Mouse (Mus musculus) lung, postnatal 0 days (tissue): ENCODE data around the gene Shtn1. TPM values are rescaled to one million over a fixed set of nuclear protein-coding genes. Genes with fewer than 3 reads are reported as not detected.

Experiments
- ATAC-seq: fragments of 200-750 bp; cut with Nextera tagmentation; 2 replicates; pipeline ENCODE4 v1.8.0; 2017; ENCODE audit warnings: moderate library complexity
- DNase-seq: peaks from one replicate; pipeline ENCODE4 v3.0.0-alpha.2; 2016; ENCODE audit warnings: low spot score
- H3K27ac ChIP-seq: fragments of 300-500 bp; sonication (generic); 2 replicates; pipeline ENCODE4 v1.5.1; 2014; ENCODE audit warnings: antibody characterized with exemption, mild to moderate bottlenecking, low read length, mixed read lengths
- H3K27me3 ChIP-seq: fragments of 300-500 bp; sonication (generic); replicated peaks from 2 replicates; pipeline ENCODE4 v1.6.1; 2014; ENCODE audit warnings: low read length, mixed read lengths; ENCODE audit not compliant: insufficient read depth
- H3K36me3 ChIP-seq: fragments of 300-500 bp; sonication (generic); 2 replicates; pipeline ENCODE4 v1.6.1; 2014; ENCODE audit warnings: low read length, mixed read lengths; ENCODE audit not compliant: insufficient read depth
- H3K4me1 ChIP-seq: fragments of 300-500 bp; sonication (generic); 2 replicates; pipeline ENCODE4 v1.6.1; 2014; ENCODE audit warnings: antibody characterized with exemption, low read depth, low read length, mixed read lengths; ENCODE audit not compliant: insufficient read depth
- H3K4me2 ChIP-seq: fragments of 300-500 bp; sonication (generic); replicated peaks from 2 replicates; pipeline ENCODE4 v1.6.1; 2014; ENCODE audit warnings: low read depth, mild to moderate bottlenecking, low read length, moderate library complexity, mixed read lengths
- H3K4me3 ChIP-seq: fragments of 300-500 bp; sonication (generic); 2 replicates; pipeline ENCODE4 v1.5.1; 2014; ENCODE audit warnings: low read depth, low read length
- H3K9ac ChIP-seq: fragments of 300-500 bp; sonication (generic); replicated peaks from 2 replicates; pipeline ENCODE4 v1.6.1; 2014; ENCODE audit warnings: low read depth, mild to moderate bottlenecking
- H3K9me3 ChIP-seq: fragments of 300-500 bp; sonication (generic); 2 replicates; pipeline ENCODE4 v1.6.1; 2016; ENCODE audit warnings: low read length, mixed read lengths
- CTCF ChIP-seq: IDR thresholded peaks from 2 replicates; pipeline ENCODE4 v1.5.1; 2016; ENCODE audit warnings: antibody characterized with exemption, mild to moderate bottlenecking
- EP300 ChIP-seq: IDR thresholded peaks from 2 replicates; pipeline ENCODE4 v1.6.1; 2016; ENCODE audit warnings: antibody characterized with exemption, mild to moderate bottlenecking, control low read depth
- WGBS: fragments of 180-500 bp; shearing (Covaris S2); extraction: QIAGEN DNeasy Blood & Tissue Kit; methylation state at CpG from one replicate; pipeline ENCODE4 v1.1.7; 2014; 5-methylcytosine and 5-hydroxymethylcytosine counted together
- polyA plus RNA-seq: library from polyadenylated mRNA; unstranded; fragments of >200 nt; fragmentation: Nextera tagmentation; extraction: Ambion mirVana; gene quantifications from 2 replicates; pipeline ENCODE4 v1.2.1, GENCODE M21; 2015

Shtn1 gene
- polyA plus RNA-seq, 1 experiment from 2014 or later: 8.8 TPM

- Histone ChIP-seq H3K27me3 (no peaks in the 10 kb centered on the region), H3K9me3 (no peaks in the 10 kb centered on the region), H3K27ac (no peak overlapping the region), H3K9ac (no peak overlapping the region), H3K4me2 (no peak overlapping the region), H3K4me3 (no peak overlapping the region), H3K36me3 (no peaks in the 10 kb centered on the region), H3K4me1 (no peaks in the 10 kb centered on the region)
- DNase-seq: no peak
- no peak for TF ChIP-seq CTCF
- no peak for TF ChIP-seq EP300
- WGBS: 91% methylated on average over 8 of the region's 8 CpGs
- no peak for ATAC-seq
Measured at GRCm38 (mm10) chr19:58974126-58974525, 101.8 kb downstream of the Shtn1 start.

- Histone ChIP-seq H3K4me3 (no peak overlapping the region), H3K4me2 (no peak overlapping the region), H3K9me3 (no peaks in the 10 kb centered on the region), H3K27ac (no peak overlapping the region), H3K36me3 (no peaks in the 10 kb centered on the region), H3K27me3 (no peaks in the 10 kb centered on the region; the same call in 1 of the 2 replicates), H3K9ac (no peak overlapping the region), H3K4me1 (no peaks in the 10 kb centered on the region)
- ATAC-seq (no peak), DNase-seq (no peak)
- TF ChIP-seq CTCF (no peak), EP300 (no peak)
- 64% methylated on average over 13 of the region's 13 CpGs for WGBS
Measured at GRCm38 (mm10) chr19:58970826-58971225, 105.1 kb downstream of the Shtn1 start.

- Histone ChIP-seq H3K4me1 (no peaks in the 10 kb centered on the region), H3K4me3 (no peak overlapping the region), H3K9ac (no peak overlapping the region), H3K27me3 (no peaks in the 10 kb centered on the region; the same call in 1 of the 2 replicates), H3K4me2 (no peak overlapping the region), H3K27ac (no peak overlapping the region), H3K9me3 (no peaks in the 10 kb centered on the region), H3K36me3 (no peaks in the 10 kb centered on the region)
- DNase-seq (no peak), ATAC-seq (no peak)
- TF ChIP-seq CTCF: no peak
- no peak for TF ChIP-seq EP300
- WGBS: 21% methylated on average over 15 of the region's 15 CpGs
Measured at GRCm38 (mm10) chr19:58968731-58969506, 107.0 kb downstream of the Shtn1 start.

- ATAC-seq (no peak), DNase-seq (no peak)
- no peaks in the 10 kb centered on the region for H3K36me3 ChIP-seq
- no peak overlapping the region for H3K27ac ChIP-seq
- no peaks in the 10 kb centered on the region for H3K4me1 ChIP-seq
- TF ChIP-seq EP300: no peak
- no peak for TF ChIP-seq CTCF
- no peaks in the 10 kb centered on the region for H3K27me3 ChIP-seq
- H3K9me3 ChIP-seq: no peaks in the 10 kb centered on the region
- H3K9ac ChIP-seq: no peak overlapping the region
- H3K4me2 ChIP-seq: no peak overlapping the region
- no peak overlapping the region for H3K4me3 ChIP-seq
- 67% methylated on average over 8 of the region's 8 CpGs for WGBS
Measured at GRCm38 (mm10) chr19:58963011-58963410, 112.9 kb downstream of the Shtn1 start.

- 83% methylated on average over 8 of the region's 8 CpGs for WGBS
- Histone ChIP-seq H3K4me3 (no peak overlapping the region), H3K27ac (no peak overlapping the region), H3K9ac (no peak overlapping the region), H3K9me3 (no peaks in the 10 kb centered on the region), H3K27me3 (0 out of 2 replicates have a peak, but pooled peaks cover 3% of the 10 kb centered on the region), H3K36me3 (no peaks in the 10 kb centered on the region), H3K4me1 (no peaks in the 10 kb centered on the region), H3K4me2 (no peak overlapping the region)
- ATAC-seq (no peak), DNase-seq (no peak)
- TF ChIP-seq CTCF (no peak), EP300 (no peak)
Measured at GRCm38 (mm10) chr19:58954779-58955178, 121.1 kb downstream of the Shtn1 start.

GRCm38 (mm10) chr19:58952236-58952635, 123.7 kb downstream of the Shtn1 start:
- ATAC-seq (no peak), DNase-seq (no peak)
- H3K27ac ChIP-seq: no peak overlapping the region
- TF ChIP-seq CTCF: no peak
- no peak for TF ChIP-seq EP300
- H3K9me3 ChIP-seq: no peaks in the 10 kb centered on the region
- H3K4me2 ChIP-seq: no peak overlapping the region
- no peaks in the 10 kb centered on the region for H3K36me3 ChIP-seq
- WGBS: 60% methylated on average over 12 of the region's 13 CpGs
- H3K27me3 ChIP-seq: 0 out of 2 replicates have a peak, but pooled peaks cover 3% of the 10 kb centered on the region
- H3K4me1 ChIP-seq: no peaks in the 10 kb centered on the region
- H3K4me3 ChIP-seq: no peak overlapping the region
- H3K9ac ChIP-seq: no peak overlapping the region
